Mouse (Mus musculus) midbrain, postnatal 0 days (tissue): ENCODE measurements around the gene Ercc1. TPM values are rescaled to one million over a fixed set of nuclear protein-coding genes. Genes with fewer than 3 reads are reported as not detected.

Experiments used
- ATAC-seq: fragments of 200-750 bp; cut with Nextera tagmentation; 2 replicates; pipeline ENCODE4 v1.8.0; 2017; ENCODE audit warnings: moderate number of reproducible peaks, mild to moderate bottlenecking, moderate TSS enrichment, moderate library complexity; ENCODE audit not compliant: low FRiP score
- DNase-seq: peaks from one replicate; pipeline ENCODE4 v3.0.0-alpha.2; 2015; ENCODE audit warnings: low spot score
- H3K27ac ChIP-seq: fragments of 300-500 bp; sonication (generic); 2 replicates; pipeline ENCODE4 v1.5.1; 2014; ENCODE audit warnings: low read depth, mild to moderate bottlenecking, low read length, mixed read lengths
- H3K27me3 ChIP-seq: fragments of 300-500 bp; sonication (generic); 2 replicates; pipeline ENCODE4 v1.6.1; 2014; ENCODE audit warnings: low read length, control low read depth, mixed read lengths; ENCODE audit not compliant: insufficient read depth
- H3K36me3 ChIP-seq: fragments of 300-500 bp; sonication (generic); 2 replicates; pipeline ENCODE4 v1.6.1; 2014; ENCODE audit warnings: low read length, control low read depth, mixed read lengths; ENCODE audit not compliant: insufficient read depth
- H3K4me1 ChIP-seq: fragments of 300-500 bp; sonication (generic); 2 replicates; pipeline ENCODE4 v1.6.1; 2014; ENCODE audit warnings: mild to moderate bottlenecking, control low read depth, antibody characterized with exemption, low read length, mixed read lengths; ENCODE audit not compliant: insufficient read depth
- H3K4me2 ChIP-seq: fragments of 300-500 bp; sonication (generic); 2 replicates; pipeline ENCODE4 v1.6.1; 2014; ENCODE audit warnings: low read depth, mild to moderate bottlenecking, low read length, mixed read lengths; ENCODE audit not compliant: poor library complexity, severe bottlenecking
- H3K4me3 ChIP-seq: fragments of 300-500 bp; sonication (generic); 2 replicates; pipeline ENCODE4 v1.5.1; 2014; ENCODE audit warnings: low read depth, mild to moderate bottlenecking, low read length, moderate library complexity
- H3K9ac ChIP-seq: fragments of 300-500 bp; sonication (generic); replicated peaks from 2 replicates; pipeline ENCODE4 v1.6.1; 2014; ENCODE audit warnings: mild to moderate bottlenecking, low read length, moderate library complexity, mixed read lengths; ENCODE audit not compliant: poor library complexity, severe bottlenecking
- H3K9me3 ChIP-seq: fragments of 300-500 bp; sonication (generic); 2 replicates; pipeline ENCODE4 v1.6.1; 2016; ENCODE audit warnings: low read length, control low read depth
- CTCF ChIP-seq: IDR thresholded peaks from 2 replicates; pipeline ENCODE4 v1.5.1; 2016; ENCODE audit warnings: antibody characterized with exemption, mild to moderate bottlenecking
- WGBS: fragments of 180-500 bp; shearing (Covaris S2); extraction: QIAGEN DNeasy Blood & Tissue Kit; methylation state at CpG from one replicate; pipeline ENCODE4 v1.1.7; 2014; 5-methylcytosine and 5-hydroxymethylcytosine counted together
- polyA plus RNA-seq: library from polyadenylated mRNA; unstranded; fragments of >200 nt; fragmentation: Nextera tagmentation; extraction: Ambion mirVana; gene quantifications from 2 replicates; pipeline ENCODE4 v1.2.1, GENCODE M21; 2015
- total RNA-seq: library from RNA; depleted of rRNA; stranded (reverse); fragments of >200 nt; gene quantifications from 2 replicates; pipeline ENCODE4 v1.2.3, GENCODE M21; 2014

The Ercc1 gene
- total and polyA plus RNA-seq, 2 experiments from 2014 or later = 67.7 to 71.4 TPM

GRCm38 (mm10) chr7:19361720-19362119 lies 17.1 kb downstream of the Ercc1 start:
- DNase-seq (no peak), ATAC-seq (no peak)
- peak; percentile 68 for TF ChIP-seq CTCF
- no peaks in the 10 kb centered on the region for H3K4me1 ChIP-seq
- 11% methylated on average over 16 of the region's 16 CpGs for WGBS
- H3K36me3 ChIP-seq = no peaks in the 10 kb centered on the region
- H3K4me3 ChIP-seq = peak overlapping the region; percentile 63
- peak overlapping the region; percentile 96 for H3K4me2 ChIP-seq
- H3K9ac ChIP-seq = no peak overlapping the region
- no peaks in the 10 kb centered on the region for H3K27me3 ChIP-seq
- H3K27ac ChIP-seq = no peak overlapping the region
- no peaks in the 10 kb centered on the region for H3K9me3 ChIP-seq

DNA sequence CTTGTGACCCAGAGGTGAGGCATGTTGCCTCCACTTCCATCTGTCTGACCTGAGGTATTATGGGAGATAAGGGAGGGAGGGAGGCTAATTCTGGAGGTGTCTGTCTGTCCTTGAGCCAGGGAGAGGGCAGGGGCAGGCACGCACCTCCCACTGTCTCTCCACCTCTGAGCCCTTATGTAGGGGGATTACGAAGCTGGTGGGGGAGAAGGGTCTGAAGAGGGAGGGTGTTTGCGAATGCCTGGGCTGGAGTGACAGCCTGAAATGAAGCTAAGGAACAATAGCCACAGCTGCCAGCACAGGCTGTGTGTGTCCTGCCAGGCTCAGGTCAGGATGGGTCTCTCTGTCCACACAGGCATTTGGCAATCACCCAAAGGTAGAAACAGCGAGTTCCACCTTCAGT lies 17.7 kb downstream of the Ercc1 start:
- DNase-seq (no peak), ATAC-seq (no peak)
- Histone ChIP-seq H3K4me3 (no peak overlapping the region), H3K4me1 (no peaks in the 10 kb centered on the region), H3K36me3 (no peaks in the 10 kb centered on the region), H3K9me3 (no peaks in the 10 kb centered on the region), H3K27ac (no peak overlapping the region), H3K4me2 (peak overlapping the region; percentile 96; the same call in 1 of the 2 replicates), H3K27me3 (no peaks in the 10 kb centered on the region), H3K9ac (0 out of 2 replicates have a peak overlapping the region, but pooled peaks have one; percentile 13)
- 13% methylated on average over 4 of the region's 4 CpGs for WGBS
- TF ChIP-seq CTCF = no peak

DNA sequence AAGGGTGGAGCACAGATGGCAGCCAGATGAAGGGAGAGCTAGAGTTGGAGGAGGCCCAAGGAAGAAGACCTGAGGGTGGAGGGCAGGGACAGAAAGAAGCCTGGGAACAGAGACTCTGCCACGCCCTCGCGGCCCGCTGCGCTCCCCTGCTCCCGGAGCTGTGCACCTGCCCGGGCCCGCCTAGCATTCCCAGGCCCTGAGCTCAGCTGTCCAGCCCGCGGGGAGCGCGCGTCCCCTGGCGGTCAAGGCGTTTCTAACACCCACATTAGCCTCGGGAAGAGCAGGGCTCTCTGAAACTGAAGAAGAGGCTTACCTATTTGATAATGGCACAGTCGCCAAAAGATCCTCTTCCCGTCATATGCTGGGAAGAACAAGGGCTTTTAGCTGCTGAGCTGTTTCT lies 19.3 kb downstream of the Ercc1 start:
- TF ChIP-seq CTCF = peak; percentile 70
- Histone ChIP-seq H3K36me3 (no peaks in the 10 kb centered on the region), H3K27me3 (no peaks in the 10 kb centered on the region; the same call in 1 of the 2 replicates), H3K4me2 (no peak overlapping the region), H3K4me1 (no peaks in the 10 kb centered on the region), H3K9me3 (no peaks in the 10 kb centered on the region), H3K4me3 (no peak overlapping the region), H3K9ac (no peak overlapping the region), H3K27ac (no peak overlapping the region)
- 3% methylated on average over 18 of the region's 18 CpGs for WGBS
- no peak for DNase-seq
- ATAC-seq = no peak

- Histone ChIP-seq H3K27me3 (no peaks in the 10 kb centered on the region; the same call in 1 of the 2 replicates), H3K4me2 (no peak overlapping the region), H3K4me3 (no peak overlapping the region), H3K36me3 (no peaks in the 10 kb centered on the region), H3K9me3 (no peaks in the 10 kb centered on the region), H3K4me1 (no peaks in the 10 kb centered on the region), H3K9ac (no peak overlapping the region), H3K27ac (no peak overlapping the region)
- no peak for DNase-seq
- WGBS = 83% methylated on average over 4 of the region's 4 CpGs
- ATAC-seq = no peak
- no peak for TF ChIP-seq CTCF
Observed at GRCm38 (mm10) chr7:19365376-19365775, 20.8 kb downstream of the Ercc1 start.

- Histone ChIP-seq H3K4me2 (no peak overlapping the region), H3K4me1 (no peaks in the 10 kb centered on the region), H3K9ac (no peak overlapping the region), H3K4me3 (no peak overlapping the region), H3K9me3 (no peaks in the 10 kb centered on the region), H3K27me3 (no peaks in the 10 kb centered on the region; the same call in 1 of the 2 replicates), H3K27ac (no peak overlapping the region), H3K36me3 (no peaks in the 10 kb centered on the region)
- ATAC-seq (no peak), DNase-seq (no peak)
- 34% methylated on average over 16 of the region's 16 CpGs for WGBS
- no peak for TF ChIP-seq CTCF
Observed at GRCm38 (mm10) chr7:19368380-19368779, 23.8 kb downstream of the Ercc1 start.

GRCm38 (mm10) chr7:19369823-19370425 lies 25.3 kb downstream of the Ercc1 start:
- ATAC-seq = peak; percentile 82
- TF ChIP-seq CTCF = peak; percentile 88
- peak; percentile 45 for DNase-seq
- Histone ChIP-seq H3K4me3 (peak overlapping the region; percentile 41), H3K9me3 (no peaks in the 10 kb centered on the region), H3K9ac (peak overlapping the region; percentile 61), H3K27ac (no peak overlapping the region), H3K4me2 (peak overlapping the region; percentile 62), H3K4me1 (no peaks in the 10 kb centered on the region), H3K36me3 (no peaks in the 10 kb centered on the region), H3K27me3 (no peaks in the 10 kb centered on the region; the same call in 1 of the 2 replicates)
- 11% methylated on average over 43 of the region's 46 CpGs for WGBS
